Mouse (Mus musculus) midbrain, embryonic 16.5 days (tissue): Measurements from ENCODE around the gene Gphn. TPM values are rescaled to one million over a fixed set of nuclear protein-coding genes. Genes with fewer than 3 reads are reported as not detected.
A peak's percentile ranks its signal among the peaks of the same experiment; 100 is the strongest.

Experiments used
- ATAC-seq: fragments of 200-750 bp; cut with Nextera tagmentation; 2 replicates; pipeline ENCODE4 v1.8.0; 2017; ENCODE audit warnings: moderate TSS enrichment
- H3K27ac ChIP-seq: fragments of 300-500 bp; sonication (generic); 2 replicates; pipeline ENCODE4 v1.5.1; 2014; ENCODE audit warnings: mild to moderate bottlenecking, low read length, mixed read lengths
- H3K27me3 ChIP-seq: fragments of 300-500 bp; sonication (generic); 2 replicates; pipeline ENCODE4 v1.6.1; 2014; ENCODE audit warnings: low read depth, low read length, mixed read lengths; ENCODE audit not compliant: control insufficient read depth, insufficient read depth
- H3K36me3 ChIP-seq: fragments of 300-500 bp; sonication (generic); 2 replicates; pipeline ENCODE4 v1.6.1; 2014; ENCODE audit warnings: mild to moderate bottlenecking, low read length, moderate library complexity, mixed read lengths; ENCODE audit not compliant: control insufficient read depth, insufficient read depth
- H3K4me1 ChIP-seq: fragments of 300-500 bp; sonication (generic); 2 replicates; pipeline ENCODE4 v1.6.1; 2014; ENCODE audit warnings: mild to moderate bottlenecking, low read length, mixed read lengths; ENCODE audit not compliant: control insufficient read depth, insufficient read depth
- H3K4me2 ChIP-seq: fragments of 300-500 bp; sonication (generic); 2 replicates; pipeline ENCODE4 v1.6.1; 2014; ENCODE audit warnings: mild to moderate bottlenecking, low read length, mixed read lengths
- H3K4me3 ChIP-seq: fragments of 300-500 bp; sonication (generic); 2 replicates; pipeline ENCODE4 v1.5.1; 2014; ENCODE audit warnings: low read depth, mild to moderate bottlenecking, low read length, moderate library complexity, mixed read lengths
- H3K9ac ChIP-seq: fragments of 300-500 bp; sonication (generic); 2 replicates; pipeline ENCODE4 v1.6.1; 2014; ENCODE audit warnings: low read depth, low read length, mixed read lengths
- H3K9me3 ChIP-seq: fragments of 300-500 bp; sonication (generic); replicated peaks from 2 replicates; pipeline ENCODE4 v1.6.1; 2014; ENCODE audit warnings: mild to moderate bottlenecking, low read length, mixed read lengths; ENCODE audit not compliant: control insufficient read depth, poor library complexity, severe bottlenecking
- WGBS: fragments of 180-500 bp; shearing (Covaris S2); extraction: QIAGEN DNeasy Blood & Tissue Kit; methylation state at CpG from one replicate; pipeline ENCODE4 v1.1.7; 2014; 5-methylcytosine and 5-hydroxymethylcytosine counted together
- polyA plus RNA-seq: library from polyadenylated mRNA; unstranded; fragments of >200 nt; fragmentation: Nextera tagmentation; extraction: Ambion mirVana; gene quantifications from 2 replicates; pipeline ENCODE4 v1.2.1, GENCODE M21; 2015

Gphn gene
- 48.4 and 60.7 TPM in 2 replicates for polyA plus RNA-seq

DNA sequence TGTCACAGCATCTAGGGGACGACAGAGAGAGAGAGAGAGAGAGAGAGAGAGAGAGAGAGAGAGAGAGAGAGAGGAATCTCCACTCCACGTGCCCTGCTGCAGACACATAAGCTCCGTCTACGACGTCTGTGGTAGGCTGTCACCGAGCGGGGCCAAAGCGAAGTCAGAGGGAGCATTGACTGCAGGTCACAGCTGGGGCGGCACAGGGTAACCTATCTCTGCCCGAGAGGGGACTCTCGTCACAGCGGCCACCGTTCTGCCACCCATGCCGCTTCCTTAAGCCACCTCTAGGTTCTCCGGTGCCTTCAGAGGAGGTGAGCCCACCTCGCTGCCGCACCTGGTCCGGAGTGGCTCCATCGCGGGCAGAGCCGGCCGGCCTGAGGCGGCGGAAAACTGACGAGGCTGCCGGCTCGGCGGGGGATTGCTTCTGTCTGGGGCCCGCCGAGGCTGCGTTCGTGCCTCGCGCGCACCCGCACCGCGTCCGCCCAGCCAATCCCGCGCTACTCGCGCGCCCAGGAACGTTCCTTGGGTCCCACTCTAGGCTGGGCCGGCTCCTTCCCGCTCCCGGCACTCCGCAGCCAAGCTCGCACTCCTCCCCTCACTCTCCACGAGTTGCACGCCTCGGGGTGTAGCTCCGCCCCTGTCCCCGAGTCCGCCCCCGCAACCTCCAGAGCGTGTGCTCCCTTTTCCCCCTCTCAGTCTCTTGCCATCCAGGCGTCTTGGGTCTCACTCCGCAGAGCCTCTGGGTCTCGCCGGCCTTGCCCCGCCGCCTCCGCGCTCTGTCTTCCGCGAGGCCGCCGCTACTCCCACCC lies at the start of gene Gphn:
Gphn (plus strand) TSS at position 673 of the 812 bp plus-strand sequence.
- Histone ChIP-seq H3K36me3 (no peaks in the 10 kb centered on the region), H3K9ac (peak within 1 kb of the TSS; percentile 89), H3K4me2 (peak within 1 kb of the TSS; percentile 55), H3K9me3 (no peaks in the 10 kb centered on the region), H3K27me3 (no peaks in the 10 kb centered on the region), H3K4me1 (peaks cover 16% of the 10 kb centered on the region), H3K4me3 (peak within 1 kb of the TSS; percentile 81), H3K27ac (peak within 1 kb of the TSS; percentile 98)
- under 1% methylated on average over 69 of the region's 70 CpGs for WGBS
- ATAC-seq = peak; percentile 97

DNA sequence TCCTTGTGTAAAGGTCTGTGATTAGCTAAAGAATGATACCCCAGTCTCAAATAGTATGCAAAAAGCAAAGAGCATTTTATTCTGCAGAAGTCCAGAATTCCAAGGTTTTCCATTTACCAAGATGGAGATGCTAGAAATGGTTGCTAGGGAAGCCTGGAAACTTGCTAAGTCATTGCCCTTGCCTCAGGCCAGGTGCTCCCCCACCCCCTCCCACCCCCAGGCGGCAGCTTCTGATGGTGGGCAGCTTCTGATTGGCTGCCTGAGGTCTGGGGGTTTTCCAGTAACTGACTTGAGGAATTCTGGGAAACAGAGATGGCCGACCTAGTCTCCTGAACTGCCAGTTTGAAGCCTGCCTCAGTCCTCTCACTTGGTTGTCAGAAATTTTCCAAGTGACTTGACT lies 44.7 kb upstream of the Gphn start:
- no peak overlapping the region for H3K4me2 ChIP-seq
- H3K9me3 ChIP-seq = no peaks in the 10 kb centered on the region
- ATAC-seq = no peak
- no peak overlapping the region for H3K4me3 ChIP-seq
- H3K36me3 ChIP-seq = no peaks in the 10 kb centered on the region
- 74% methylated on average over 2 of the region's 2 CpGs for WGBS
- H3K4me1 ChIP-seq = no peaks in the 10 kb centered on the region
- H3K9ac ChIP-seq = no peak overlapping the region
- H3K27ac ChIP-seq = no peak overlapping the region
- H3K27me3 ChIP-seq = no peaks in the 10 kb centered on the region

DNA sequence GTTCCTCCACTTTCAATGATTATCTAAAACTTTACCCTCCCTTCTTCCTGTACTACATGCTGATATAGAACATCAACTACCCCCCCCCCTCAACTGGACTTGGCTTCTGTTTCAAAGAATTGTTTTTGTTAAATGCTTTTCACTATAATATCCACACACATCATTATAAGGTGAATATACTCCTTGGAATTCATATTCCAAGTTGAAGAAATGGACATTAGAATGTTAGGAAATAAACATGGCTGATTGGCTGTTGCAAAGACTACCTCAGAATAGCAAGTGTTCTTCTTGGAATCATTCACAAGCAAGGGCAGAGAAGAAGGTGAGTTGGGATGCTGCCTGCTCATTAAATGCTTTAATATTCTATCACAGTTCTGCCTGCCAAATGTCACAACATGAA lies 32.2 kb upstream of the Gphn start, which contains the start of gene Gm6657:
Gm6657 (plus strand) TSS at position 301 of the 400 bp plus-strand sequence.
- Histone ChIP-seq H3K36me3 (no peaks in the 10 kb centered on the region), H3K27me3 (no peaks in the 10 kb centered on the region), H3K4me2 (no peak within 1 kb of the TSS), H3K9ac (no peak within 1 kb of the TSS), H3K4me3 (no peak within 1 kb of the TSS), H3K4me1 (no peaks in the 10 kb centered on the region), H3K9me3 (peaks cover 3% of the 10 kb centered on the region; the same call in 1 of the 2 replicates), H3K27ac (no peak within 1 kb of the TSS)
- ATAC-seq = no peak

DNA sequence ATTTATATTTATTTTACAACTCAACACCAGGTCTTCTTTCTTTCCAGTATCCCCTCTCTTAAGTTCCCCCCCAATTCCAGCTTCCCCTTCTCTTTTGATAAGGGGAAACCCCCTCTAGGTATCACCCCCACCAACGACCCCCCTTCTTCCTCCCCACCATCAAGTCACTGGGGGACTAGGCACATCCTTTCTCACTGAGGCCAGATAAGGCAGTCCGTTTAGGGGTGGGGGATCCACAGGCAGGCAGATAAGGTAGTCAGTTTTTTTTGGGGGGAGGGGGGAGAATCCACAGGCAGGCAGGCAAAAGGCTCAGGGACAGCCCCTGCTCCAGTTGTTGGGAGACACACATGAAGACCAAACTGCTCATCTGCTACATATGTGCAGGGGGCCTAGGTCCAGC lies 30.8 kb upstream of the Gphn start:
- no peak overlapping the region for H3K9ac ChIP-seq
- no peak overlapping the region for H3K4me3 ChIP-seq
- no peaks in the 10 kb centered on the region for H3K27me3 ChIP-seq
- 80% methylated on average over 2 of the region's 2 CpGs for WGBS
- H3K9me3 ChIP-seq = peaks cover 3% of the 10 kb centered on the region; the same call in 1 of the 2 replicates
- H3K27ac ChIP-seq = no peak overlapping the region
- no peak overlapping the region for H3K4me2 ChIP-seq
- H3K4me1 ChIP-seq = no peaks in the 10 kb centered on the region
- ATAC-seq = no peak
- no peaks in the 10 kb centered on the region for H3K36me3 ChIP-seq

DNA sequence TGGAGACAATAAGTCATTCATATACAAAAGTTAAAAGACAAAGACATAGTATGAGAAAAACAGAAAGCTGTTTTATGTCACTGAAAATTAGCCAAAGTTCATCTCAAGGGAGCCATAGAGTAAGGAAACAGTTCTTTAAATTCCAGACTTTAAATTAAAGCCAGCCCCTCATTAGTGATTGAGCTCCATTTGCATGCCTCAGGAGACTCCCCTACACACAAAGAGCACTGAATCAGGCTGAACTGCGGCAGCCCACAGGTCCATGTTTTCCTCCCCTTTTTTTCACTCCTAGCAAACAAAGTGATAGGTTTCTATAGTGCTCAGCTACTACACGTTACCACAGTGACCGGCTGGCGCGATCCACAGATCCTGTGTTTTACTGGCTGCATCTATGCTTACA lies 22.5 kb upstream of the Gphn start:
- no peaks in the 10 kb centered on the region for H3K36me3 ChIP-seq
- H3K4me2 ChIP-seq = no peak overlapping the region
- WGBS = 65% methylated on average over 5 of the region's 5 CpGs
- no peaks in the 10 kb centered on the region; the same call in 1 of the 2 replicates for H3K4me1 ChIP-seq
- H3K27ac ChIP-seq = no peak overlapping the region
- no peaks in the 10 kb centered on the region for H3K9me3 ChIP-seq
- ATAC-seq = no peak
- H3K4me3 ChIP-seq = no peak overlapping the region
- no peaks in the 10 kb centered on the region for H3K27me3 ChIP-seq
- no peak overlapping the region for H3K9ac ChIP-seq

DNA sequence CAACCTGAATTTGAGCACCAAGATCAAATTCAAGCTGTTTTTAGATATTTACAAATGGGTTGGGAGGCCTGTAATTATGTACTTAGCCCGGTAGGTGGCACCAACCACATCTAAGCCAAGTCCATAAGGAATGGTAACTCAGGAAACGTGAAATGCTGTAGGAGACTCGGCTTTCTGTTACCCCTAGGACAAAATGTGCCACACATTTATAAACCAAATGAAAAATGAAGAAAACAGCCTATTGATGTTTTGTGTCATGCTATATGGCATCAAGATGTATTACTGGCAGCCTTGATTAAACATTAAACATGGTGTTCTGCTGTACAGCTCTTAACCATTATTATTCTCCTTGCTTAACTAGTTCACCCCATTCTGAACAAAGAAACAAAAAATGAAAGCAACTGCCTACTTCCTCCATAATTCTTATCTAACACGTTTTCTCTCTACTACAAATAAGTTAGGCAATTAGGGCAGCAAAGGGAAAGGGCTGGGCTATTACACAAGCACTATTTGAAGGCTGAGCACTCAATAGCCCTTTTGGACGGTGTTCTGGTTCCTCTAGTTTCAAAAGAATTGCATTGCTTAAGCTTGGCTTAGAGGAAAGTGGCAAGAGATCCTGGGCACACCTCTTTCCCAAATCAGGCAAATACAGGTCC lies 20.1 kb upstream of the Gphn start:
- no peak overlapping the region for H3K27ac ChIP-seq
- no peaks in the 10 kb centered on the region for H3K36me3 ChIP-seq
- H3K27me3 ChIP-seq = no peaks in the 10 kb centered on the region
- no peak overlapping the region for H3K9ac ChIP-seq
- H3K4me2 ChIP-seq = peak overlapping the region; percentile 29; the same call in 1 of the 2 replicates
- no peaks in the 10 kb centered on the region for H3K9me3 ChIP-seq
- peak; percentile 68; the same call in 1 of the 2 replicates for ATAC-seq
- H3K4me1 ChIP-seq = no peaks in the 10 kb centered on the region; the same call in 1 of the 2 replicates
- H3K4me3 ChIP-seq = no peak overlapping the region
- 9% methylated on average over 5 of the region's 5 CpGs for WGBS

DNA sequence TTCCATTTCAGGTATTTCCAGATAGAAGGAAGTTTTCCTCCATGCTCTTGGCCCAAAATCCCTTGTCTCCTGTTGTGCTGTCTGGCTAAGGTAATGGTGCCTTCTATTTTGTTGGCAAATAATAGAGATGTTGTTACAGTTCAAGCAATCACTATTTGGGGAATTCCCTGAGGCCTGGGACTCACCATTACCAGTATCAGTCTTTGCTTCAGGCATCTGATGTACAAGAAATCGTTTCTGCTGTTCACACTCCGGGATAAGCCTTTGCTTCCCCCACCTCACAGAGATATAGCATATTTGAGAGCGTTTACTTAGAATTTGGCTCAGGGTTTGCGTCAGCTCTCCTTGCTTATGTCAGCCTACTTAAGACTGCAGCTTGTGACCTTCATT lies 19.6 kb upstream of the Gphn start:
- H3K27me3 ChIP-seq = no peaks in the 10 kb centered on the region
- H3K4me2 ChIP-seq = no peak overlapping the region
- 79% methylated on average over 4 of the region's 4 CpGs for WGBS
- H3K4me3 ChIP-seq = no peak overlapping the region
- H3K4me1 ChIP-seq = no peaks in the 10 kb centered on the region; the same call in 1 of the 2 replicates
- no peaks in the 10 kb centered on the region for H3K9me3 ChIP-seq
- H3K9ac ChIP-seq = no peak overlapping the region
- H3K36me3 ChIP-seq = no peaks in the 10 kb centered on the region
- ATAC-seq = no peak
- H3K27ac ChIP-seq = no peak overlapping the region

DNA sequence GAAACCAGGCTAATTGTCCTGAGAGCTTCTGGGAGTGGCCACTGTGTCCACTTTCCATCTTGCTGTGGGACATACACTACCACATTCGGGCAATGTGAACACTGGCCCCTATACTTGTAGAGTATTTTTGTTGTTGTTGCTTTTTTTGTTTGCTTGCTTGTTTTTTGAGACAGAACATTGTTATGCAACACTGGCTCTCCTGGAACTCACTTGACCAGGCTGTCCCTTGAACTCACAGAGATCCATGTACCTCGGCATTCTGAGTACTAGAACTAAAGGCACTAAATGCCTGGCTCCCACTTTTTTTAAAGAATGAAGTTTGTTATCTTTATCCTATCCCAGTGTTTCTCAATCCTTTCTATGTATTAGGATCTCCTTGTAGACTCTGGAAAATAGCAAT lies 16.3 kb upstream of the Gphn start:
- no peak for ATAC-seq
- no peak overlapping the region for H3K4me2 ChIP-seq
- WGBS = 88% methylated on average over 2 of the region's 2 CpGs
- no peaks in the 10 kb centered on the region for H3K9me3 ChIP-seq
- H3K4me3 ChIP-seq = no peak overlapping the region
- no peaks in the 10 kb centered on the region for H3K36me3 ChIP-seq
- H3K4me1 ChIP-seq = no peaks in the 10 kb centered on the region; the same call in 1 of the 2 replicates
- no peaks in the 10 kb centered on the region for H3K27me3 ChIP-seq
- no peak overlapping the region for H3K27ac ChIP-seq
- H3K9ac ChIP-seq = no peak overlapping the region

DNA sequence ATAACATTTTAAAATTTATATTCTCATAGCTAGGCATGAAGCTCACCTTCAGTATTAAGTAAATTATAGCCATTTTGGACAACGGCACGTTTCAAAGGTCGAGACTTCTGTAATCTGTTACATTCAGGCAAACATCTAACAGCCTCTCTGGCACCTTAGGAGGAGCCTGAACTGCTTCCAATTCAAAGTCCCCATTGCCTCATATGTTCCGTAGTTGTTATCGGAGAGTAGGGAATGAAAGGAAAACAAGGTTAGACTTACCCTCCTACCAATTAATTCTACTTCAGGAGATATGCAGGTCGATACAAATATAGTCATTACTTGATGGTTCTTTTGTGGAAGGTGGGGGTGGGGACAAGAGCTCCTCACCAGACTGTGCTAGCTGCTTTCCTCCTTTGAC lies 10.7 kb upstream of the Gphn start:
- Histone ChIP-seq H3K4me2 (no peak overlapping the region), H3K27me3 (no peaks in the 10 kb centered on the region), H3K9me3 (no peaks in the 10 kb centered on the region), H3K4me1 (no peaks in the 10 kb centered on the region), H3K27ac (no peak overlapping the region), H3K4me3 (no peak overlapping the region), H3K36me3 (no peaks in the 10 kb centered on the region), H3K9ac (no peak overlapping the region)
- 86% methylated on average over 6 of the region's 6 CpGs for WGBS
- no peak for ATAC-seq
